Comparison of ENCODE assay signal across 11 mouse cellular contexts in genomic region chr2:32350471-32351051, GRCm38 (mm10). TPM values are rescaled to one million over a fixed set of nuclear protein-coding genes. Genes with fewer than 3 reads are reported as not detected.
DNase-seq lines count a peak whose midpoint lies in the region; ATAC-seq and TF ChIP-seq lines count a peak whose summit lies in the region.
"Had no signal": no experiment of that assay in that cellular context is flagged by ENCODE, and none has a peak within 500 bp of the region (broad histone marks: within the 10 kb centered on the region; RNA-seq: fewer than 3 reads in every experiment).

No protein-coding gene starts in this region.

- WGBS in kidney, embryonic 14.5 days: 48% methylated on average over 13 of the region's 13 CpGs
- 52% methylated on average over 13 of the region's 13 CpGs for WGBS in kidney, embryonic 16.5 days
- WGBS in hindbrain, embryonic 16.5 days: 47% methylated on average over 13 of the region's 13 CpGs
- WGBS in olfactory bulb, adult 2 months: 33% methylated on average over 13 of the region's 13 CpGs

- no peak overlapping the region for H3K4me3 ChIP-seq in kidney, embryonic 14.5 days (ENCODE audit: low read length)
- H3K4me3 ChIP-seq in kidney, embryonic 16.5 days (ENCODE audit: low read length): no peak overlapping the region
- 0 out of 2 replicates have a peak overlapping the region, but pooled peaks have one; percentile 1 for H3K4me3 ChIP-seq in hindbrain, embryonic 16.5 days (ENCODE audit: low read length)
- H3K4me3 ChIP-seq in olfactory bulb, adult 2 months (ENCODE audit: insufficient read depth, low read depth, low read length): peak overlapping the region; percentile 36

- H3K9me3 ChIP-seq in kidney, embryonic 14.5 days (ENCODE audit: control insufficient read depth, low read length): no peaks in the 10 kb centered on the region
- no peaks in the 10 kb centered on the region for H3K9me3 ChIP-seq in kidney, embryonic 16.5 days (ENCODE audit: low read length)
- H3K9me3 ChIP-seq in hindbrain, embryonic 16.5 days (ENCODE audit: control insufficient read depth, low read length): no peaks in the 10 kb centered on the region

- H3K4me2 ChIP-seq in kidney, embryonic 14.5 days (replicated peaks; ENCODE audit: low read depth, low read length): no peak overlapping the region
- no peak overlapping the region for H3K4me2 ChIP-seq in kidney, embryonic 16.5 days (replicated peaks; ENCODE audit: low read depth, low read length)
- peak overlapping the region; percentile 80 for H3K4me2 ChIP-seq in hindbrain, embryonic 16.5 days (ENCODE audit: low read length)

- H3K4me1 ChIP-seq in kidney, embryonic 14.5 days (ENCODE audit: control insufficient read depth, insufficient read depth, low read length): peaks cover 13% of the 10 kb centered on the region
- H3K4me1 ChIP-seq in kidney, embryonic 16.5 days (ENCODE audit: insufficient read depth, low read length): peaks cover 18% of the 10 kb centered on the region
- peaks cover 21% of the 10 kb centered on the region for H3K4me1 ChIP-seq in hindbrain, embryonic 16.5 days (ENCODE audit: control insufficient read depth, insufficient read depth, low read depth, low read length)
- peaks cover 48% of the 10 kb centered on the region for H3K4me1 ChIP-seq in olfactory bulb, adult 2 months (ENCODE audit: control insufficient read depth, insufficient read depth, low read length)

- no peaks in the 10 kb centered on the region for H3K27me3 ChIP-seq in kidney, embryonic 14.5 days (ENCODE audit: control insufficient read depth, insufficient read depth, low read length)
- no peaks in the 10 kb centered on the region for H3K27me3 ChIP-seq in kidney, embryonic 16.5 days (ENCODE audit: insufficient read depth, low read length)
- no peaks in the 10 kb centered on the region for H3K27me3 ChIP-seq in hindbrain, embryonic 16.5 days (replicated peaks; ENCODE audit: control insufficient read depth, insufficient read depth, low read length)

- DNase-seq in cerebellum, adult 9-11 months: peak; percentile 83
- no peak for DNase-seq in left cerebral cortex, adult 18-20 months (ENCODE audit: low spot score in 2 of 2)
- DNase-seq in right cerebral cortex, postnatal 4 days: no peak
- DNase-seq: adrenal gland, adult 2 months; layer of hippocampus, adult 9-11 months had no signal

- H3K9ac ChIP-seq in kidney, embryonic 14.5 days (ENCODE audit: low read depth, low read length): peak overlapping the region; percentile 0; the same call in 1 of the 2 replicates
- no peak overlapping the region for H3K9ac ChIP-seq in kidney, embryonic 16.5 days (replicated peaks; ENCODE audit: low read length)
- H3K9ac ChIP-seq in hindbrain, embryonic 16.5 days (ENCODE audit: low read depth, low read length): peak overlapping the region; percentile 14
- H3K9ac ChIP-seq: liver, embryonic 14.5 days had no signal

- H3K27ac ChIP-seq in kidney, embryonic 14.5 days (ENCODE audit: low read depth, low read length): no peak overlapping the region
- H3K27ac ChIP-seq in kidney, embryonic 16.5 days (ENCODE audit: low read length): no peak overlapping the region
- no peak overlapping the region for H3K27ac ChIP-seq in hindbrain, embryonic 16.5 days (ENCODE audit: low read depth, low read length)
- H3K27ac ChIP-seq in olfactory bulb, adult 2 months (ENCODE audit: insufficient read depth, low read depth, low read length): peak overlapping the region; percentile 80
- H3K27ac ChIP-seq: liver, embryonic 14.5 days had no signal

- no peaks in the 10 kb centered on the region for H3K36me3 ChIP-seq in kidney, embryonic 14.5 days (ENCODE audit: control insufficient read depth, insufficient read depth, low read length)
- H3K36me3 ChIP-seq in kidney, embryonic 16.5 days (ENCODE audit: insufficient read depth, low read length): no peaks in the 10 kb centered on the region
- peaks cover 6% of the 10 kb centered on the region; the same call in 1 of the 2 replicates for H3K36me3 ChIP-seq in hindbrain, embryonic 16.5 days (ENCODE audit: control insufficient read depth, insufficient read depth, low read length)

- no peak for ATAC-seq in kidney, embryonic 14.5 days (ENCODE audit: low FRiP score, low TSS enrichment)
- no peak for ATAC-seq in kidney, embryonic 16.5 days (ENCODE audit: low FRiP score, low TSS enrichment)
- ATAC-seq in hindbrain, embryonic 16.5 days: no peak

- TF ChIP-seq CTCF in olfactory bulb, adult 2 months (IDR thresholded peaks at IDR 0.05; ENCODE audit: insufficient read depth, low read depth, low read length): no peak

- no peak for TF ChIP-seq POLR2A in olfactory bulb, adult 2 months (IDR thresholded peaks at IDR 0.05; ENCODE audit: insufficient read depth, low read depth, low read length)

RNA-seq across cellular contexts. Expression of gene Ciz1, which starts 1.6 kb away (rescaled TPM):
- 36.2 and 50.3 TPM in 2 replicates for polyA plus RNA-seq in kidney, embryonic 14.5 days (2014; fragmentation: Nextera tagmentation; extraction: Ambion mirVana)
- 54.9 and 66.7 TPM in 2 replicates for polyA plus RNA-seq in kidney, embryonic 16.5 days (2015; fragmentation: Nextera tagmentation; extraction: Ambion mirVana)
- polyA plus RNA-seq in hindbrain, embryonic 16.5 days (2015; fragmentation: Nextera tagmentation; extraction: Ambion mirVana): 41.1 and 57.5 TPM in 2 replicates
- polyA plus RNA-seq in olfactory bulb, adult 2 months (2012; ENCODE audit: insufficient read depth, insufficient read length, low replicate concordance, missing spikeins): not detected in 2 replicates
- total RNA-seq in left cerebral cortex, adult 18-20 months (2021): 10 to 100 TPM; 66.4 to 78.3 TPM

RNA-seq across cellular contexts. Expression of gene Dnm1, which starts 2.6 kb away (rescaled TPM):
- 8.4 and 11.5 TPM in 2 replicates for polyA plus RNA-seq in kidney, embryonic 14.5 days (2014; fragmentation: Nextera tagmentation; extraction: Ambion mirVana)
- 5.4 TPM in 2 replicates for polyA plus RNA-seq in kidney, embryonic 16.5 days (2015; fragmentation: Nextera tagmentation; extraction: Ambion mirVana)
- polyA plus RNA-seq in hindbrain, embryonic 16.5 days (2015; fragmentation: Nextera tagmentation; extraction: Ambion mirVana): 71.2 and 79.0 TPM in 2 replicates
- 153 TPM in 1 of 2 replicates, not detected in the other for polyA plus RNA-seq in olfactory bulb, adult 2 months (2012; ENCODE audit: insufficient read depth, insufficient read length, low replicate concordance, missing spikeins)
- total RNA-seq in left cerebral cortex, adult 18-20 months (2021): 1,000 to 10,000 TPM; 1,236 to 1,244 TPM
- total RNA-seq: hematopoietic stem cell, adult 5-6 weeks had no signal

RNA-seq across cellular contexts. Expression of gene 1110008P14Rik, which starts 31.2 kb away (rescaled TPM):
- 50.1 and 52.0 TPM in 2 replicates for polyA plus RNA-seq in kidney, embryonic 14.5 days (2014; fragmentation: Nextera tagmentation; extraction: Ambion mirVana)
- polyA plus RNA-seq in kidney, embryonic 16.5 days (2015; fragmentation: Nextera tagmentation; extraction: Ambion mirVana): 50.1 and 51.6 TPM in 2 replicates
- 161 and 196 TPM in 2 replicates for polyA plus RNA-seq in hindbrain, embryonic 16.5 days (2015; fragmentation: Nextera tagmentation; extraction: Ambion mirVana)
- polyA plus RNA-seq in olfactory bulb, adult 2 months (2012; ENCODE audit: insufficient read depth, insufficient read length, low replicate concordance, missing spikeins): not detected in 2 replicates
- 100 to 1,000 TPM; 283 to 350 TPM for total RNA-seq in left cerebral cortex, adult 18-20 months (2021)

RNA-seq across cellular contexts. Expression of gene Lcn2, which starts 37.5 kb away (rescaled TPM):
- 1.6 and 1.7 TPM in 2 replicates for polyA plus RNA-seq in kidney, embryonic 14.5 days (2014; fragmentation: Nextera tagmentation; extraction: Ambion mirVana)
- polyA plus RNA-seq in kidney, embryonic 16.5 days (2015; fragmentation: Nextera tagmentation; extraction: Ambion mirVana): 9.0 and 12.7 TPM in 2 replicates
- 0.76 and 0.93 TPM in 2 replicates for polyA plus RNA-seq in hindbrain, embryonic 16.5 days (2015; fragmentation: Nextera tagmentation; extraction: Ambion mirVana)
- not detected in 2 replicates for polyA plus RNA-seq in olfactory bulb, adult 2 months (2012; ENCODE audit: insufficient read depth, insufficient read length, low replicate concordance, missing spikeins)
- under 1 TPM; 0.77 to 0.84 TPM for total RNA-seq in left cerebral cortex, adult 18-20 months (2021)

RNA-seq across cellular contexts. Expression of gene Ptges2, which starts 45.1 kb away (rescaled TPM):
- 32.2 and 36.4 TPM in 2 replicates for polyA plus RNA-seq in kidney, embryonic 14.5 days (2014; fragmentation: Nextera tagmentation; extraction: Ambion mirVana)
- 38.3 and 39.5 TPM in 2 replicates for polyA plus RNA-seq in kidney, embryonic 16.5 days (2015; fragmentation: Nextera tagmentation; extraction: Ambion mirVana)
- polyA plus RNA-seq in hindbrain, embryonic 16.5 days (2015; fragmentation: Nextera tagmentation; extraction: Ambion mirVana): 56.4 and 59.8 TPM in 2 replicates
- not detected in 2 replicates for polyA plus RNA-seq in olfactory bulb, adult 2 months (2012; ENCODE audit: insufficient read depth, insufficient read length, low replicate concordance, missing spikeins)
- 10 to 100 TPM; 49.5 to 51.2 TPM for total RNA-seq in left cerebral cortex, adult 18-20 months (2021)

Comparison
In these comparisons a context has a peak if more than half of its experiments do, and no peak if none do; other contexts are left out.
1. H3K4me3 ChIP-seq: peak in hindbrain, embryonic 16.5 days (single experiment) and olfactory bulb, adult 2 months (single experiment); none in kidney, embryonic 14.5 days (single experiment) and kidney, embryonic 16.5 days (single experiment).